Mouse (Mus musculus) small intestine, adult 2 months (tissue): ENCODE measurements around the gene Zfp287. TPM values are rescaled to one million over a fixed set of nuclear protein-coding genes. Genes with fewer than 3 reads are reported as not detected.

Experiments
- H3K27ac ChIP-seq: fragments of 200-500 bp; 2 replicates; pipeline ENCODE4 v1.5.1; 2012; ENCODE audit warnings: low read depth, low read length, control low read depth, inconsistent platforms; ENCODE audit not compliant: insufficient read depth
- H3K27me3 ChIP-seq: fragments of 200-500 bp; 2 replicates; pipeline ENCODE4 v1.6.1; 2012; ENCODE audit warnings: mild to moderate bottlenecking, moderate library complexity, low read length, inconsistent platforms; ENCODE audit not compliant: control insufficient read depth, insufficient read depth
- H3K36me3 ChIP-seq: fragments of 200-500 bp; 2 replicates; pipeline ENCODE4 v1.6.1; 2012; ENCODE audit warnings: mild to moderate bottlenecking, low read length, control low read depth, inconsistent platforms; ENCODE audit not compliant: control insufficient read depth, insufficient read depth
- H3K4me1 ChIP-seq: fragments of 200-500 bp; 2 replicates; pipeline ENCODE4 v1.6.1; 2012; ENCODE audit warnings: low read length, inconsistent platforms, mixed read lengths; ENCODE audit not compliant: control insufficient read depth, insufficient read depth, insufficient read length
- H3K4me3 ChIP-seq: fragments of 200-500 bp; 2 replicates; pipeline ENCODE4 v1.5.1; 2012; ENCODE audit warnings: low read depth, mild to moderate bottlenecking, control low read depth, inconsistent platforms, low read length, moderate library complexity
- CTCF ChIP-seq: fragments of 200-500 bp; IDR thresholded peaks from 2 replicates; pipeline ENCODE4 v1.5.1; 2012; ENCODE audit warnings: low read depth, mild to moderate bottlenecking, control low read depth, inconsistent platforms, low read length, moderate library complexity, mixed read lengths; ENCODE audit not compliant: insufficient replicate concordance, insufficient read length; ENCODE audit errors: extremely low read depth
- POLR2A ChIP-seq: fragments of 200-500 bp; IDR thresholded peaks from 2 replicates; pipeline ENCODE4 v1.6.1; 2012; ENCODE audit warnings: low read depth, mild to moderate bottlenecking, control low read depth, inconsistent platforms, low read length, moderate library complexity
- WGBS: fragments of 180-500 bp; shearing (Covaris S2); methylation state at CpG from one replicate; pipeline ENCODE4 v1.1.7; 2018; 5-methylcytosine and 5-hydroxymethylcytosine counted together
- polyA plus RNA-seq: library from polyadenylated mRNA; depleted of rRNA; stranded (reverse); fragments of >200 nt; gene quantifications from 2 replicates; pipeline ENCODE4 v1.2.3, GENCODE M21; 2012; rRNA removed

Gene Zfp287
- polyA plus RNA-seq = 0.28 and 0.39 TPM in 2 replicates

DNA sequence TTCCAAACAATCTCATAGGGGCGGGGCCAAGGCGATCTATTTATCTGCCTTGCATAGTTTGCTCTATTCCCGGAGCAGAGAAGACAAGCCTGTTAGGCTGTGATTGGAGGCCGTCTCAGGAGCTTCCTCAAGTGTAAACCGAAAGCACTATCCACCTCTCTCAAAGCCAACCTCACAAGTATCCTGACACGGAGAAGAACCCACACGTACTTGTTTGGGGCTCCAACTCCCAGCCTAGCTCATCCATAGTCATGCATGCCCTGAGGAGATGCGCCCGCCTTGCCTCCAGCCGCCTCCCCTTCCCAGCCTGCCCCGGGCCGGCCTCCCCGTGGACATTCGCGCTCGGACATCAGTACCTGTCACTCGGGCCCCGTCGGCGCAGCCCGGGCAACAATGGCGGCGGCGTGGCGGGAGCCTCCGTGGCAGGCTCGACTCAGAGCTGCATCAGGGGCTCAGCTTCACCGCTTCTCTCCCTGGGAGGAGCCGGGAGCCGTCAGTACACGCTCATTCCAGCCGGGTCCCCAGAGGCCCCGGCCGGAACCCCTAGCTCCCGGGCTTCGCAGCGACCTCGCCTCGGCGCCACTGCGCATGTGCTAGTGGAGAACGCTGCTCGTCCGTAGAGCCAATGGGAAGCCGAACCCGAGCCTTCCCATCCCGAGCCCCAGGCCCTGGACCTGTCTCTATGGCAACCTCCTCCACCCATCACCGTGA lies at the start of gene Zfp287:
Gene Zfp287 (minus strand): TSS at position 595 of the 711 bp plus-strand sequence.
- H3K4me1 ChIP-seq = peaks cover 2% of the 10 kb centered on the region; the same call in 1 of the 2 replicates
- peak within 1 kb of the TSS; percentile 81 for H3K4me3 ChIP-seq
- 1% methylated on average over 48 of the region's 48 CpGs for WGBS
- TF ChIP-seq CTCF (no peak), POLR2A (peak; percentile 40; the same call in 1 of the 2 replicates)
- no peaks in the 10 kb centered on the region for H3K27me3 ChIP-seq
- no peaks in the 10 kb centered on the region for H3K36me3 ChIP-seq
- H3K27ac ChIP-seq = peak within 1 kb of the TSS; percentile 27; the same call in 1 of the 2 replicates

DNA sequence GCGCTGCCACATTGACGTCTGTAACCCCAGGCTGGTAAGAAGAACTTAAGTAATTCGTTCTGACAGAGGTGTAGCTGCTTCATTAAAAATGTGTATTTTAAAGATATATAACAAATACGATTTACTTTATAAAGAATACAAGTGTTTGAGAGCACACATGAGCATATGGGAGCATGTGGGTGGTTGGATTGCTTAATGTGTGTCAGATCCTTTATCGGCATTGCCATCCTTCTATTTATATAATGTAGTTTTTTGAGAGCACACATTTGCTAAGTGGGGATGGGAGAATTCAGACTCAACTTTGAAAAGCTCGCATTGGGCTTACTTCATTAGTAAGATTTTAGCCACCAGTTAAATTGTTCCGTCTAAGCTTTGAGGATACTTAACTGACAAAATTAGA lies 44.8 kb upstream of the Zfp287 start:
- H3K4me3 ChIP-seq = no peak overlapping the region
- H3K27ac ChIP-seq = no peak overlapping the region
- no peaks in the 10 kb centered on the region; the same call in 1 of the 2 replicates for H3K27me3 ChIP-seq
- TF ChIP-seq POLR2A = no peak
- TF ChIP-seq CTCF = no peak
- H3K4me1 ChIP-seq = no peaks in the 10 kb centered on the region
- no peaks in the 10 kb centered on the region for H3K36me3 ChIP-seq
- WGBS = 94% methylated on average over 7 of the region's 7 CpGs

DNA sequence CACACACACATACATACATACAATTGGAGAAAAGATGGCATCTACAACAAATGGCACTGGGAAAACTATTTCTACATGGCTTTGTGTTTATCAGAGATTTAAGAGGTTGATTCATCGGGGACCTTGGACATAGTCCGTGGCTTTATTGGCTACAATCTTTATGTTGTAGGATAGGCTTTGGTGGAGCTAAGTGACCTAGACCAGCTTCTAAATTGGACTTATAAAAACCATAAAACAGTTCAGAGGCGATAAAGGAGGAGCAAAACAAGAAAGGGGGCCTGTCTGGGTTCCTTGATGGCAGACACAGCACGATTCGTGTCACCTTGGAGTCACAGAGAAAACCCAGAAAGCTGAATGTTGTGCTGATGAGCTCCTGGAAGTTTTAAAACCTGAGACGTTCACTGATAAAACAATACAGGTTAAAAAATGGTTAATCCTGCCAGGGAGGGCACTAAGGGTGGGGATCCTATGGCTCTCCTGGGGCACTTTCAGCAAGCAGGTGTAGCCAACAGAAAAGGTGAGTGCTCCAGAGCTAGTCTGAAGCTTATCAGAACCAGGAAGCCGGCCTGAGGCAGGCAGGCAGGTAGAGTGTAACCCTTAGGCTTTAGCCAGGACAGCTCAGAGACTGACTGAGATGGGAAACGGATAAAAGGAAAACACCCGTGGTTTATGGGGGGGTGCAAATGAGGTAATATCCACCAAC lies 29.2 kb upstream of the Zfp287 start:
- Histone ChIP-seq H3K4me3 (no peak overlapping the region), H3K27me3 (no peaks in the 10 kb centered on the region), H3K36me3 (no peaks in the 10 kb centered on the region), H3K4me1 (peaks cover 16% of the 10 kb centered on the region; the same call in 1 of the 2 replicates), H3K27ac (peak overlapping the region; percentile 92)
- TF ChIP-seq POLR2A (no peak), CTCF (no peak)
- WGBS = 30% methylated on average over 9 of the region's 9 CpGs

DNA sequence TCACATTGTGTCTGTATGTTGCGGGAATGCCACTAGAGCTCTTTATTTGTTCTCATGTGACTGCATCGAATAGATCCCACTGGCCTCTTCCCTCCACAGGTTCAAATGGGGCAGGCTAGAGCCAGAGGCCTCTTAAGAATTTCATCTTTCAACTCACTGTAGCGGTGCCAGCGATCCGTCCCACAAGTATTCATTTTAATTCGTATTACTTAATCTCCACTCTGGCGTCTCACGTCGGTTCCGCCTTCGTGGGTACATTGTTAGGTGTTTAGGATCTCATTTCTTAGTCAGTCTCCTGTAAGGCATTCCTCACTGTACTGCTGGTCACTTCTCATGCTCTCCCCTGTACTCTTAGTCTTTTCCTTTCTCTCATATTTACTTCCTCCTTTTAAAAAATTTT lies 26.8 kb upstream of the Zfp287 start:
- H3K27me3 ChIP-seq = no peaks in the 10 kb centered on the region
- H3K4me1 ChIP-seq = peaks cover 16% of the 10 kb centered on the region; the same call in 1 of the 2 replicates
- H3K36me3 ChIP-seq = no peaks in the 10 kb centered on the region
- 91% methylated on average over 11 of the region's 11 CpGs for WGBS
- H3K27ac ChIP-seq = no peak overlapping the region
- TF ChIP-seq CTCF (no peak), POLR2A (no peak)
- H3K4me3 ChIP-seq = no peak overlapping the region

DNA sequence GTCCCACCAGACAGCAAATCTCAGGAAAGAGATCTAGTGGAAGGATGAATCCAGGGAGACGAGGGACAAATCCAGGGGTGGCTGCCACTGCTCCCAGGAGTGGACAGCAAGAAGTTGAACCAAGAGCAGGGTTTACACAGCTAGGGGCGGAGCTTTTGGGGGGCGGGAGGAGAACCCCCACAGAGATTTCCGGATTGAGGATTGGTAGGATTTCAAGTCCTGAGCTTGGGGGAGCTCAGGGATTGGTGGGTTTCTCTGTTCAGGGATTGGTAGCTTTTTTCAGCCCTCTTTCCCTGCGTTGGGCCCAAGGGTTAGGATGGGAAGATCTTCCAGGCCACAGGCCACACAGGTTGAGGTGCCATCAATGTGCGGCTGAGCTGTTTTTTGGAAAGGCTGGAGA lies 26.2 kb upstream of the Zfp287 start:
- no peaks in the 10 kb centered on the region for H3K27me3 ChIP-seq
- H3K27ac ChIP-seq = no peak overlapping the region
- no peak overlapping the region for H3K4me3 ChIP-seq
- H3K36me3 ChIP-seq = no peaks in the 10 kb centered on the region
- TF ChIP-seq CTCF (no peak), POLR2A (no peak)
- H3K4me1 ChIP-seq = peaks cover 16% of the 10 kb centered on the region; the same call in 1 of the 2 replicates
- WGBS = 91% methylated on average over 6 of the region's 6 CpGs

DNA sequence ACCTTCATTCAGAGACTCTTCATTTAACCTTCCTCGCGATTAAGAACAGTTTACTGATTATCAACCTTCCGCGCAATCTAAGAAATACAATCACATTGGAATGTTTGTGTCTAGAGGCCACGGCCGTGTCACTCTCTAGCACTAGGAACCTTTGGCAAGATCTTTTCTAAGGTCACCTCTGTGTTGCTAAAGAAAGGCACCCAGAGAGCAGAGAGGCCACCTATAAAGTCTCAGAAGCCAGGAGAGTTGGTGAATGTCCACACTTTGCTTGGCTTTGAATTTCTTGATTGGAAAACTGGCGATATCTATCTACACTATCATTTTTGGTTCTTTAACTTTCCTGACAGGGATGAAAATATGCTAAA lies 25.4 kb upstream of the Zfp287 start:
- WGBS = 4% methylated on average over 7 of the region's 7 CpGs
- Histone ChIP-seq H3K4me1 (peaks cover 16% of the 10 kb centered on the region; the same call in 1 of the 2 replicates), H3K27me3 (no peaks in the 10 kb centered on the region), H3K4me3 (no peak overlapping the region), H3K27ac (no peak overlapping the region), H3K36me3 (no peaks in the 10 kb centered on the region)
- TF ChIP-seq POLR2A (no peak), CTCF (no peak)

DNA sequence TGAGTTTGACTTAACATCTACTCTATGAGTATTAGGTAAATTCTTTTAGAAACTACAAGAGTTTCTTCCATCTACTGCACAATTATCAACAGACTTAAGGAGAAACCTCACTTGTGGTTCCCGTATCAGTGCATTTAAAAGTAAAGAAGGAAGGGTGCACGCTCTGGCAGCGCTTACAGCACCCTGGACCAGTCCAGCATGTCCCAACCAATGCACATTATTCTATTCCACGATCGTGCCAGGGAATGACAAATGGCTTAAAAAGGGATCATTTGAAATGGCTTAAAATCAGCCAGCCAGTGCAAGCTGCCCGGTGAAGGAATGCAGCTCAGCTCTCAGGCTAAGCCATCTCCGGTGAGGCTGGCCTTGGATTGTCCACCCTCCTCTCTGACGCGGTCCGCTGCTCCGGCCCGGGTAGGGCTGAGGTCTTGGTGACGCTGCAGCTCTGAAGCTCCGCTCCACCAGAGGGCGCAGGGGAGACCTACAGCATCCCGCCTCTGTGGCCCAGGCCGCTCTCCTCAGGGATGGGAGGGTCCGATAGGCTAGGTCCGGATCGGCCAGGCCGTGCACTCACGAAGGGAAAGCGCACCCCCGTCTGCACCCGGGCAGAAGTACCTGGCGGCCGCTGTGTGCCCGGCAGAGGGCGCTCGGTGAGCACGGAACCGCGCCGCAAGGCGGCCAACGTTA lies 24.9 kb upstream of the Zfp287 start:
- WGBS = 3% methylated on average over 36 of the region's 36 CpGs
- Histone ChIP-seq H3K36me3 (no peaks in the 10 kb centered on the region), H3K4me3 (peak overlapping the region; percentile 38), H3K27ac (no peak overlapping the region), H3K4me1 (peaks cover 10% of the 10 kb centered on the region; the same call in 1 of the 2 replicates), H3K27me3 (no peaks in the 10 kb centered on the region)
- TF ChIP-seq POLR2A = no peak; the same call in 1 of the 2 replicates
- peak; percentile 98 for TF ChIP-seq CTCF
